Mouse (Mus musculus) regulatory T cell (primary cell): ENCODE data around the gene C130050O18Rik.

Experiments
- in situ Hi-C: fragments of 300-600 bp; cut with MboI, MseI; formaldehyde crosslinking; loops from one replicate; pipeline ENCODE4 v1.15.1; 2025; ENCODE audit warnings: high pct_unique_total_duplicates

C130050O18Rik gene

GRCm38 (mm10) chr5:139453031-139453430, 48.0 kb downstream of the C130050O18Rik start:
- in situ Hi-C loops = no loop called here

DNA sequence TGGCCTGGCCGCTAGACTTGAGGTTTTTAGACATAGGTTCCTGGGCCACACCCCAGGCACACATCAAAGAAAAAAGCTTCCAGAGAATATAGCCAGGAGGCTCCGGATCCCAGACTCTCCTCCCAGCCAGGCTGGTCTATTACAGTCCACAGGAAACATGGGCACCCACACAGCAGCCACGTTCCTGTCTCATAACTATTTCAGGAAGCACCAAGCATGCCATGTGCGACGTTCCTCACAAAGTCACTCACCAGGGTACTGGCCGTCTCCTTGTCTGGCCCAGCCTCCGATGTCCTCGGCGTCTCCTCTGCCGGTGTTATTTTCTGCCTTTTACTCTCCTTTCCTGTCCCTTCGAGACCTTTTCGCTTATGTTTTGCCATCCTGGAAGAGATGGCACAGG, 50.1 kb downstream of the C130050O18Rik start:
- in situ Hi-C loops = no loop called here

- in situ Hi-C loops = no loop called here
These were observed 52.2 kb downstream of the C130050O18Rik start for GRCm38 (mm10) chr5:139457241-139457640.

GRCm38 (mm10) chr5:139459938-139460337, 54.9 kb downstream of the C130050O18Rik start:
- in situ Hi-C loops = no loop called here

DNA sequence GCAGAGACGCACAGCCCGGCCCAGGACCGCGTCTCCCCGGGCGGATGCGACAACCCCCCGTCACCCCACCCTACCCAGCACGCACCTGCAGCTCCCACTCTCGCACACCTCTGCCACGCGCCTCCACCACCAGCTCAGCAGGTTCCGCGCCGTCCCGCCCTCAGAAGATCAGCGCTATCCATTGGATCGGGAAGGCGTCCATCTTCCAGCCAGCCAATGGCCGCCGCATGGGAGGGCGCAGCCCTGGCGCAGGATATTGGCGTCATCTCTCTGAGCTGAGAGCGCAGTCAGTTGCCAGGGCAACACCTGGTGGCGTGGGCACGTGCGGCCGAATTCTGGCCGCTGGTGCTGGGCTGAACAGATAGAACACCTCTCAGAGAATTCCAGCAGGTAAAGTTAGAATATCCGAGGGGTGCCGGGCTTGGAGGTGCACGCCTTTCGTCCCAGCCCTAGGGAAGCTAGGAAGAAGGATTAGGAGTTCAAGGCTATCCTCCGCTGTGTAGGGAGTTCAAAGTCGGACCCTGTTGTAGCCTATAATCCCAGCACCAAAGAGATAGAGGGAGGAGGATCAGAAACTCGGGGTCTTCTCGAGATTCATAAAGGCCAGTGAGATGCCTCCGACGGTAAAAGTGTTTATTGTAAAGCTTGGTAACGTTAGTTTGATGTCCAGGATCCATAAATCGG, 55.4 kb downstream of the C130050O18Rik start, which contains the start of gene 3110082I17Rik:
3110082I17Rik (minus strand) TSS at position 144 of the 684 bp plus-strand sequence.
- in situ Hi-C loops = no loop called here

DNA sequence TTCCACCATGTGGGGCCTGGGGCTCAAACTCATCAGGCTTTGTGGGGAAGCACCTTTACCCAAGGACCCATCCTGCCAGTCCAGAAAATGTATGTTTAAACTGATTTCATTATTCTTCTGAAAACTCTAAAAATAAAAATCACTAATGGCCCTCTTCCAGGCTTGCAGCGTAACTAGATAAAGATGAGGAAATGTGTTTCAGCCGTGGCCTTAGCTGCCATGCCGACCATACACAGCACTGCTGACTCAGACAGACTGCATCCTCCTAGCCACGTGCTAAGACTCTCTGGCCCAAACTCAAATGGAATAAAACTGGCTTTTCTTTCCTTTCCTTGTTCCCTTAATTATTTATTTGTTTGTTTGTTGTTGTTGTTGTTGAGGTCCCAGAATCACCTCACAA, 59.8 kb downstream of the C130050O18Rik start:
- in situ Hi-C loops = no loop called here
